Mouse (Mus musculus): ENCODE results near the gene Gm9507. TPM values are rescaled to one million over a fixed set of nuclear protein-coding genes. Genes with fewer than 3 reads are reported as not detected.
"Not testable (repeated sequence)": the region's sequence is repeated elsewhere in the genome, so short reads cannot be mapped to it uniquely, and the experiment has no call there.

The Gm9507 gene
- total RNA-seq (2021), result not detected
- long read RNA-seq, experiment 1, result 0 reads
- long read RNA-seq, experiment 2, result 0 reads

- no peak for DNase-seq
- intact Hi-C loops (cut with DNase I; ENCODE audit: low total_unique reads), result no loop called here
These were observed at the start of gene Gm9507 for GRCm38 (mm10) chr10:77811743-77812142. TSS of gene Gm9507 (minus strand) at chr10:77811843.

DNA sequence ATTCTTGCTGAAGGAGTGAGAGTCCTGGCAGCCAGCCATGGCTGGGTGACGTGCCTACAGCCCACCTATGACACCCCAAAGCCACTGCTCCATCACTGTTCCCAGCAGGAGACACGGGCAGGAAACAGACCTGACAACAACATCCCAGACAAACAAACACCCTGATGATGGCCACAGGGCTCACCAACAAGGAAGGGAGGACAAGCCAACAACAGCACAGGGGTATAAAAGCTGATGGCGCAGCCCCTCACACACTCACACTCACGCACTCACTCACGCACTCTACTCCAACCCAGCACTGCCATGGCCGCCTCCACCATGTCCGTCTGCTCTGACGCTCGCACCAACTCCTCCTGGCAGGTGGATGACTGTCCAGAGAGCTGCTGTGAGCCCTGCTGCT lies 40.9 kb upstream of the Gm9507 start, which contains the start of gene Gm10318:
Gm10318 (plus strand) TSS at position 301 of the 400 bp plus-strand sequence.
- intact Hi-C loops (cut with DNase I; ENCODE audit: low total_unique reads), result no loop called here

GRCm38 (mm10) chr10:77847538-77847937 lies 35.9 kb upstream of the Gm9507 start:
- intact Hi-C loops (cut with DNase I; ENCODE audit: low total_unique reads), result no loop called here
- no peak for DNase-seq

More for the DNA sequence above, 40.9 kb upstream of the Gm9507 start, which contains the start of gene Gm10318:
- no peak for DNase-seq

DNA sequence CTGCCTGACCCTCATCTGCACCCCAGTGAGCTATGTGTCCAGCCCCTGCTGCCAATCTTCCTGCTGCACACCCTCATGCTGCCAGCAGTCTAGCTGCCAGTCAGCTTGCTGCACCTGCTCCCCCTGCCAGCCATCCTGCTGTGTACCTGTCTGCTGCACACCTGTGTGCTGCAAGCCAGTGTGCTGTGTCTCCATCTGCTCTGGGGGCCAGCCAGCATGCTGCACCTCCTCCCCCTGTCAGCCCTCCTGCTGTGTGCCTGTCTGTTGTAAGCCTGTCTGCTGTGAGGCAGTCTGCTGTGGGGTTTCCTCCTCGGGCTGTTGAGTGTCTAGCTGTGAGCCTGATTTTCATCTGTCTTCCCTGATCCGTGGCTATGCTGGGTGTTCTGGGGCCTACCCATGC lies 35.3 kb upstream of the Gm9507 start:
- intact Hi-C loops (cut with DNase I; ENCODE audit: low total_unique reads), result no loop called here
- no peak for DNase-seq

- DNase-seq, result no peak
- intact Hi-C loops (cut with DNase I; ENCODE audit: low total_unique reads), result no loop called here
These were observed 34.9 kb upstream of the Gm9507 start, which contains the start of gene Gm36176 for GRCm38 (mm10) chr10:77846503-77846902. TSS of gene Gm36176 (plus strand) at chr10:77846803.

GRCm38 (mm10) chr10:77839006-77839405 lies 27.4 kb upstream of the Gm9507 start:
- DNase-seq, result no peak
- intact Hi-C loops (cut with DNase I; ENCODE audit: low total_unique reads), result no loop called here

- no peak for DNase-seq
- intact Hi-C loops (cut with DNase I; ENCODE audit: low total_unique reads), result no loop called here
These were observed 24.0 kb upstream of the Gm9507 start, which contains the start of gene Krtap10-10 for GRCm38 (mm10) chr10:77835647-77836046. TSS of gene Krtap10-10 (plus strand) at chr10:77835947.

- intact Hi-C loops (cut with DNase I; ENCODE audit: low total_unique reads), result no loop called here
These were observed 15.3 kb upstream of the Gm9507 start, which contains the start of gene Krtap10-4 for GRCm38 (mm10) chr10:77826951-77827350. TSS of gene Krtap10-4 (minus strand) at chr10:77827095.

DNA sequence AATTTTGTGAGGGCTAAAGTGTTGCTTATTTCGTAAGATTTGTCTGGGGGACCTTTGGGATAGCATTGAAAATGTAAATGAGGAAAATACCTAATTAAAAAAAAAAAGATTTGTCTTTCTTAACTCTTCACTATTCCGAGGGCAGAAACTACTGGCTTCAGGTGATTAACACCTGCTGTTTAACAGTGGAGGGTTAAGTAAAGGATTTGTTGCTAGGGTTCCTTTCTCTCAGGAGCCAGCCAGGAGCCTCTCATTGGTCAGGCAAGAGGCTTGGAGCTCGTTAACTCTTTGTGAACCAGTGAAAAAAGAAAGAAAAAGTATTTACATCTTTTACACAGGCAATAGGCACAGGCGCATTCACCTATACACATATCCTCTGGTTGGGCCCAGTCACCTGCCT lies 7.6 kb upstream of the Gm9507 start:
- no peak for DNase-seq
- intact Hi-C loops (cut with DNase I; ENCODE audit: low total_unique reads), result no loop called here

More at GRCm38 (mm10) chr10:77826951-77827350, 15.3 kb upstream of the Gm9507 start, which contains the start of gene Krtap10-4:
- DNase-seq, result no peak

- intact Hi-C loops (cut with DNase I; ENCODE audit: low total_unique reads), result no loop called here
- DNase-seq, result no peak
These were observed 6.9 kb upstream of the Gm9507 start for GRCm38 (mm10) chr10:77818523-77818922.

- no peak for DNase-seq
- intact Hi-C loops (cut with DNase I; ENCODE audit: low total_unique reads), result no loop called here
These were observed 3.9 kb upstream of the Gm9507 start for GRCm38 (mm10) chr10:77815514-77815913.

DNA sequence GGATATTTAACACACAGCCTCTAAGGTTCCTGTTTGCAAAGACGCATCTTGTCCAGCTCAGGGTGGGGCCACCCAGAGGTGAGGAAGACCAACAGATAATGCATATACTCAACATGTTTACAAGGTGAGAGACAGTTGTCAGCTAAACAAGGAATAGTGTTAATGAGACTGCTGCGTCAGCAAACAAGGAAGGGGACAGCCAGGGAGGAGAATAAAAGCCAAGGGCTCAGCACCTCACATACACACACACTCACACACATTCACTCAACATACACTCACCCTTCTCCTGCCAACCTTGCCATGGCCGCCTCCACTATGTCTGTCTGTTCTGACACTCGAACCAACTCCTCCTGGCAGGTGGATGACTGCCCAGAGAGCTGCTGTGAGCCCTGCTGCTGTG lies 2.7 kb upstream of the Gm9507 start, which contains the start of gene Gm2696:
Gm2696 (plus strand) TSS at position 301 of the 400 bp plus-strand sequence.
- intact Hi-C loops (cut with DNase I; ENCODE audit: low total_unique reads), result no loop called here
- DNase-seq, result no peak

DNA sequence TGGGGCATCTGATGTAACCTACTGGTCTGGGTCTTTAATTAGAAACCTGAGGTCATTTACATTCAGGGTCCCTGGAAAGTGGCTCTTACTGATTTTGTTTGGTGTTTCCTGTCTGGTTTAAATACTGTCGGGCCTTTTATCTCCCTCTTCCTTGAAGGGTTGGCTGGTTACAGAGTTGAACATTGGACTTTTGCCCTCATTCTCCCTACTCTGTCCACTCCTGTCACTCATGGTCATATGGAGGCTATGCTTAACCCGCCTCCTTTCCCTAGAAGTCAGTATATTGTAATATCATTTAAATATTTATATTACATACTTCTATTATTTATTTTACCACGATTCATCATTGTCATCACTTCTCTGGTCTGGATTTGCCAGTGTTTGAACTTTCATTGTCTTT lies 7.5 kb downstream of the Gm9507 start:
- intact Hi-C loops (cut with DNase I; ENCODE audit: low total_unique reads), result no loop called here

DNA sequence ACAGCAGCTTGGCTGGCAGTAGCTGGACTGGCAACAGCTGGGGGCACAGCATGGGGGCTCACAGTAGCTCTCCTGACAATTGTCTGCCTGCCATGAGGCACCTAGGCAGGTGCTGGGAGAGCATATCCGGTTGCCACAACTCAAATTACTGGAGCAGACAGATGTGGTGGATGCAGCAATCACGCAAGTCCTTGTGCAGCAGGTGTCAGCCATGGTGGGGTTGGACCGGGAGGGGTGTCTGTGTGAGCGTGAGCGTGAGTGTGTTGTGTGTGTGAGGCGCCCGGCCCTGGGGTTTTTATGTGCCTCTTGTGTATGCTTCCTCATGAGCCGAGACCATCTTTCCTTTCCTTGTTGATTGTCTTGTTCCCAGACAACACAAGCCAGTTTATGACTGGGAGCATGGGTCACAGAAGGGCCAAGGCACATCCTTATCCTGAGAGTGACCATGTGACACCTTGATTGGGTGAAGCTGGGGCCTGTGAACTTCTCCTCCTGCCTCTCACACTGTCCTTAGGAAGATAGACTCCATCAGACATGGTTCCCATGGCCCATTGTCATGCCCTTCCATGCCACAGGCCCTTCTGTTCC lies 12.6 kb downstream of the Gm9507 start, which contains the start of gene Gm19668:
Gm19668 (minus strand) TSS at position 213 of the 588 bp plus-strand sequence.
- intact Hi-C loops (cut with DNase I; ENCODE audit: low total_unique reads), result no loop called here

More for the DNA sequence above, 7.5 kb downstream of the Gm9507 start:
- no peak for DNase-seq

GRCm38 (mm10) chr10:77798164-77798920 lies 13.3 kb downstream of the Gm9507 start:
- intact Hi-C loops (cut with DNase I; ENCODE audit: low total_unique reads); DNase-seq: not testable (repeated sequence)

More for the DNA sequence above, 12.6 kb downstream of the Gm9507 start, which contains the start of gene Gm19668:
- no peak for DNase-seq

DNA sequence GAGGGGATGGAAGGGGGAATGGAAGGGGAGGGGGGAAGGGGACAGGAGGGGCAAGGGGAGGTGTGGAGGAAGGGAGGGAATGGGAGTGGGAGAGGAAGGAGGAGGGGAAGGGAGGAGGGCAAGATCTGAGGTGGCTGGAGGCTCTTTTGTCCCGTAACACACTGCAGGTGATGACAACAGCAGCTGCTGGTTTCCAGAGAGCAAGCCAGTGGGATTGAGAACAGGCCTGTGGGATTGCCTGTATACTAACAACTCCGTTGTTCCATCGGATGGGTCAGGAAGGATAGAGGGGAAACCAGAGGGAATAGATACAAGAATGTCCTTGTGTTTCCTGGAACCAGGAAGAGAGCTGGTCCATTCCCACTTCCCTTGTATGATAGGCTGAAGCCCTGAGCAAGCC lies 14.0 kb downstream of the Gm9507 start:
- no peak for DNase-seq
- intact Hi-C loops (cut with DNase I; ENCODE audit: low total_unique reads), result no loop called here

DNA sequence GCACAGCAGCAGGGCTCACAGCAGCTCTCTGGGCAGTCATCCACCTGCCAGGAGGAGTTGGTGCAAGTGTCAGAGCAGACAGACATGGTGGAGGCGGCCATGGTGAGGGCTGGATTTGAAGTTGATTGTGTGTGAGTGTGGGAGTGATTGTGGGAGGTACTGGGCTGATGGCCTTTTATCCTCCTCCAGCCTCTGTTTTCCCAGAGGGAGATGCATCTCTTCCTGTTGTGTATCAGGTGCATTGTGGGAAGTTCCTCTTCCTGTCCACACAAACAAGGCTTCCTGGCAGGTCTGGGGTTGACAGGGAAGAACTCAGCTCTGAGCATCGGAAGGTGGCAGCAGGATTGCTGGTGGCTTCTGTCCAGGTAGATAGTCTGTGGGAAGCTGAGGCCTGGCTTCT lies 16.7 kb downstream of the Gm9507 start, which contains the start of gene Gm9639:
Gm9639 (minus strand) TSS at position 101 of the 400 bp plus-strand sequence.
- DNase-seq, result no peak
- intact Hi-C loops (cut with DNase I; ENCODE audit: low total_unique reads), result no loop called here

DNA sequence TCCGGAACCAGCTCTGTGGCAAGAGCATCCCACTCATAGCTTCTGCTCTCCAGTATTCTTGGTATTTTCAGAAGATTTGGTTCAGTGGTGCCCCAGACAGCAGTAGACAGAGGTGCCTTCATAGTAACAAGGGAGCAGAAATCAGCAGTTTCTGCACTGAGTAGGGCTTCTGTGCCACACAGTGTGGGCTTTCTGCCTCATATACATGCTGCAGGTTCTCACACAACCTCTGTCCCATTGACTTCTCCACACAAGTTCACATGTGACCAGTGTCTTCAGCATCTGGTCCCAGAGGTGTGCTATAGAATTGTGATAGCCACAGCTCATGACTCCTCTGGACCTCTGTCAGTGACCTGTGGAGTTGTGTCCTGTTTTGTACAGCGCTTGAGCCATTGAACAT lies 23.0 kb downstream of the Gm9507 start:
- DNase-seq, result no peak
- intact Hi-C loops (cut with DNase I; ENCODE audit: low total_unique reads), result no loop called here

- intact Hi-C loops (cut with DNase I; ENCODE audit: low total_unique reads); DNase-seq: not testable (repeated sequence)
These were observed 23.8 kb downstream of the Gm9507 start, which contains the start of gene Gm7137 for GRCm38 (mm10) chr10:77787876-77788275. TSS of gene Gm7137 (minus strand) at chr10:77788200.

DNA sequence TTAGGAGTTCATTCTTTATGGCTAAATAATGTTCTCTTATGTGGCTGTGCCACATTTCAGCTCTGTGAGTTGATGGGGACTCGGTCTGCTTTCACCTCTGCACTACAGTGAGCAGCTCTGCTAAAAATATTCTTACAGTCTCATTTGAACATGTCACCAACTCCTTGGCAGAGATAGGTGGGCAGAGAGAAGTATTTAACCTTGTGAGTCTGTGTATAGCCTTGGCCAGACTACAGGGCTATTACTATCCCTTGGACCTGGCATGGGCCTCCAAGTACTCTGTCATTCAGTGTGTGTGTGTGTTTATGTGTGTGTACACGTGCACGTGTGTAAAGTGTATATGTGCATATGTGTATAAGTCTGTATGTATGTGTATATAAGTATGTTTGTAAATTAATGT lies 28.2 kb downstream of the Gm9507 start:
- intact Hi-C loops (cut with DNase I; ENCODE audit: low total_unique reads), result not testable (repeated sequence)

More for the DNA sequence above, 28.2 kb downstream of the Gm9507 start:
- not testable (repeated sequence) for DNase-seq

All from gastrocnemius, postnatal 14 days (tissue).